Mouse (Mus musculus) CH12.LX (cell line): ENCODE results near the gene Gm33815. TPM values are rescaled to one million over a fixed set of nuclear protein-coding genes. Genes with fewer than 3 reads are reported as not detected.
"Not testable (repeated sequence)": the region's sequence is repeated elsewhere in the genome, so short reads cannot be mapped to it uniquely, and the experiment has no call there.

Experiments
- DNase-seq: peaks from one replicate; pipeline ENCODE4 v3.0.0-alpha.2; 2013; ENCODE audit errors: extremely low read depth
- H3K27ac ChIP-seq: 2 replicates; pipeline ENCODE4 v1.5.1; 2012; ENCODE audit warnings: low read depth, mild to moderate bottlenecking, control low read depth, moderate library complexity; ENCODE audit not compliant: insufficient read depth
- H3K27me3 ChIP-seq: replicated peaks from 2 replicates; pipeline ENCODE3; 2012; ENCODE audit warnings: inconsistent platforms
- H3K36me3 ChIP-seq, 2 experiments: replicated peaks in 1 of 2; 2 replicates each; pipeline versions ENCODE3 to v1.6.1; 2012; ENCODE audit warnings: inconsistent platforms in 1 of 2, low read length in 1 of 2, mild to moderate bottlenecking in 1 of 2, mixed read lengths in 1 of 2, moderate library complexity in 1 of 2; ENCODE audit not compliant: control insufficient read depth in 1 of 2, insufficient read depth in 1 of 2
- H3K4me1 ChIP-seq, 2 experiments: 2 replicates each; pipeline ENCODE4 v1.6.1; 2012; ENCODE audit warnings: inconsistent platforms in 1 of 2, moderate library complexity in 1 of 2; ENCODE audit not compliant: insufficient read depth in 2 of 2, control insufficient read depth in 1 of 2
- H3K4me2 ChIP-seq: 2 replicates; pipeline ENCODE4 v1.6.1; 2012; ENCODE audit warnings: low read depth, mild to moderate bottlenecking, control low read depth; ENCODE audit not compliant: poor library complexity, insufficient read depth, severe bottlenecking
- H3K4me3 ChIP-seq, 3 experiments: fragments of 150-350 bp in 1 of 3; sonication (generic) in 1 of 3; replicated peaks in 1 of 3; 2 replicates each; pipeline versions ENCODE3 to v1.5.1; 2011 to 2012; ENCODE audit warnings: low read depth in 2 of 3, low read length in 2 of 3, mild to moderate bottlenecking in 2 of 3, moderate library complexity in 2 of 3, control low read depth in 1 of 3, improper control_type of control experiment in 1 of 3, inconsistent platforms in 1 of 3, mixed read lengths in 1 of 3; ENCODE audit not compliant: poor library complexity in 1 of 3
- H3K79me2 ChIP-seq: replicated peaks from 2 replicates; pipeline ENCODE4 v1.6.1; 2012; ENCODE audit warnings: mild to moderate bottlenecking, moderate library complexity; ENCODE audit not compliant: control insufficient read depth, poor library complexity, insufficient read depth, severe bottlenecking; ENCODE audit errors: extremely low read depth
- H3K9ac ChIP-seq: 2 replicates; pipeline ENCODE4 v1.6.1; 2012; ENCODE audit warnings: low read depth, mild to moderate bottlenecking, control low read depth, moderate library complexity; ENCODE audit not compliant: insufficient read depth
- H3K9me3 ChIP-seq: replicated peaks from 2 replicates; pipeline ENCODE3; 2012; ENCODE audit warnings: low read length, inconsistent platforms, mixed read lengths
- dilution Hi-C: fragments of 300-500 bp; cut with MboI; formaldehyde crosslinking; loops from 2 replicates; pipeline ENCODE4 v1.14.3; 2020; ENCODE audit warnings: low sequenced_read_pairs; ENCODE audit not compliant: extremely low pct_unique_long_range_greater_than_20kb, extremely low pct_ligation_motif_present
- in situ Hi-C: fragments of 300-500 bp; cut with MboI; formaldehyde crosslinking; loops from 3 replicates; pipeline ENCODE4 v1.14.3; 2019; ENCODE audit warnings: low sequenced_read_pairs, low pct_ligation_motif_present, low pct_unique_long_range_greater_than_20kb, mixed read lengths
- polyA plus RNA-seq: library from polyadenylated mRNA; unstranded; fragments of >175 nt; gene quantifications from 2 replicates; pipeline ENCODE4 v1.2.1, GENCODE M21; 2012; ENCODE audit warnings: low read depth; ENCODE audit not compliant: insufficient read length
- total RNA-seq, 2 experiments: library from RNA; depleted of rRNA; stranded (reverse); fragments of 300-350 nt in 1 of 2; fragments of >200 nt in 1 of 2; gene quantifications; 2 replicates each; pipeline ENCODE4 v1.2.3; 2012 to 2014

Gm33815 gene
- total RNA-seq (2012; rRNA removed) (not detected in 2 replicates), total RNA-seq (2014; rRNA removed) (not detected in 2 replicates), polyA plus RNA-seq (not detected in 2 replicates)

DNA sequence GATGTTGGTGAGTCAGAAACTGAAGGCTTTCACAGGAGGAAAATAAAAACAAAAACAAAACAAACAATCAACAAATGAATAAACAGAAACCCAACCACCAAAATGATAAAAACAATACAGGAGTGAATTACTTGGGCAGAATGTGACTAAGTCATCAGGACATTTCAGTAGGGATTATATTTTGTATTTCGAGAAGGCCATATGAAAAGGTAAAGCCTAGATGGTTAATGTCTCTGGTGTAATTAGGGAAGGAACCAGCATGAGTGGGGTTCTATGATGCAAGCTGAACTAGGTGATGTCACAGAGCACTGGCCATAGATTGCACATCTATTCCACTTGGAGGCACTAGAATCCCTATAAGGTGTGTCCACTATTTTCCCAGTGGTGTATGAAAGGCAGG lies at the start of gene Gm33815:
Gm33815 (plus strand) TSS at position 301 of the 400 bp plus-strand sequence.
- dilution Hi-C loops, H3K4me1 ChIP-seq, H3K27me3 ChIP-seq, H3K4me2 ChIP-seq, in situ Hi-C loops, H3K9me3 ChIP-seq, DNase-seq, H3K9ac ChIP-seq, H3K4me3 ChIP-seq, H3K27ac ChIP-seq, H3K79me2 ChIP-seq, H3K36me3 ChIP-seq: not testable (repeated sequence)
